Mouse (Mus musculus): ENCODE results near the gene AC124108.1.

DNA sequence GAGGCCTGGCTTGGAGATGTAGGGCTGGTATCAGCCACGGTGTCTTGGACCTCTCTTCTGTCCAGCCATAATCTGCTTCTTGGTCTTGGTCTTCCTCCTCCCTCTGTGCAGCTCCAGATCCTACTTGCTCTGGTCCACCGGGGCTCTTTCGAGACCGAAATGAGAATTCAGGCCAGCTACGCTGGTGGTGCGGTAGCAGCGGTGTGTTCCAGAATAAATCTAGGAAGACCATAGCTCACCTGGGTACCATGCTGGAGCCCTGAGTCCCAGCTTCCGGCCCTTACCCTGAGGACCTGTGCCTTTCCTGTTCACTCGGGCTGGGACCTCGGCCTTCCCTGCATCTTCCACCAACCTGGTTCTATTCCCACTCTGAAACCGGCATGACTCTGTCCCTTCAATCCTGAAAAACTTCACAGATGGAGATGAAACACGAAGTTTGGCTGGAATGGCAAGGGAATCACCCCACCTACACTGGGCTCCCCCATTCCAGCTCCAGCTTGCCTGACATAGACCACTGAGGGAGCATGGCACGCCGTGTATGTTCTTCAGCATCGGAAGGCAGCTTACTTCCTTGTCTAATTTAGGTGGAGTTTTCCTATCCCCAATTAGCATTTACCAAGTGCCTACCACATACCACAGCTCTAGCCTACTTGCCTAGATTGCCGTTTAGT, 7.3 kb downstream of the AC124108.1 start:
- TF ChIP-seq CTCF (IDR thresholded peaks at IDR 0.05; ENCODE audit: insufficient read depth, low read length) (no peak), POLR2A (IDR thresholded peaks at IDR 0.05; ENCODE audit: borderline replicate concordance, extremely low read depth, low read depth, low read length) (no peak)
